Mouse (Mus musculus): ENCODE measurements around the gene Tgm4. TPM values are rescaled to one million over a fixed set of nuclear protein-coding genes. Genes with fewer than 3 reads are reported as not detected.

Tgm4 gene
- polyA plus RNA-seq, 1 experiment from 2014 or later, result 0.28 TPM

GRCm38 (mm10) chr9:123060172-123060571 lies 25.6 kb downstream of the Tgm4 start:
- Histone ChIP-seq H3K36me3 (no peaks in the 10 kb centered on the region), H3K9ac (no peak overlapping the region), H3K4me2 (replicated peaks) (no peak overlapping the region), H3K27ac (no peak overlapping the region), H3K27me3 (no peaks in the 10 kb centered on the region), H3K4me1 (no peaks in the 10 kb centered on the region), H3K9me3 (no peaks in the 10 kb centered on the region), H3K4me3 (no peak overlapping the region)
- ATAC-seq (ENCODE audit: insufficient number of reproducible peaks, insufficient read depth, low FRiP score, low TSS enrichment), result no peak
- WGBS, result 78% methylated on average over 3 of the region's 3 CpGs

- H3K36me3 ChIP-seq, result peaks cover 70% of the 10 kb centered on the region
- no peak for ATAC-seq (ENCODE audit: insufficient number of reproducible peaks, insufficient read depth, low FRiP score, low TSS enrichment)
- H3K27ac ChIP-seq, result no peak overlapping the region
- no peak overlapping the region for H3K4me2 ChIP-seq (replicated peaks)
- WGBS, result 89% methylated on average over 5 of the region's 5 CpGs
- no peaks in the 10 kb centered on the region for H3K27me3 ChIP-seq
- no peak overlapping the region for H3K4me3 ChIP-seq
- no peak overlapping the region for H3K9ac ChIP-seq
- no peaks in the 10 kb centered on the region for H3K4me1 ChIP-seq
- H3K9me3 ChIP-seq, result no peaks in the 10 kb centered on the region
Observed at GRCm38 (mm10) chr9:123079149-123079548, 44.6 kb downstream of the Tgm4 start.

GRCm38 (mm10) chr9:123080355-123080754 lies 45.8 kb downstream of the Tgm4 start:
- Histone ChIP-seq H3K36me3 (peaks cover 77% of the 10 kb centered on the region), H3K4me3 (no peak overlapping the region), H3K4me2 (replicated peaks) (no peak overlapping the region), H3K9me3 (no peaks in the 10 kb centered on the region), H3K27me3 (no peaks in the 10 kb centered on the region), H3K27ac (no peak overlapping the region), H3K9ac (no peak overlapping the region), H3K4me1 (no peaks in the 10 kb centered on the region)
- no peak for ATAC-seq (ENCODE audit: insufficient number of reproducible peaks, insufficient read depth, low FRiP score, low TSS enrichment)
- WGBS, result 85% methylated on average over 7 of the region's 7 CpGs

GRCm38 (mm10) chr9:123080796-123081195 lies 46.3 kb downstream of the Tgm4 start:
- peaks cover 77% of the 10 kb centered on the region for H3K36me3 ChIP-seq
- no peak overlapping the region for H3K27ac ChIP-seq
- no peak overlapping the region for H3K9ac ChIP-seq
- H3K4me3 ChIP-seq, result no peak overlapping the region
- H3K9me3 ChIP-seq, result no peaks in the 10 kb centered on the region
- ATAC-seq (ENCODE audit: insufficient number of reproducible peaks, insufficient read depth, low FRiP score, low TSS enrichment), result no peak
- no peaks in the 10 kb centered on the region for H3K27me3 ChIP-seq
- no peak overlapping the region for H3K4me2 ChIP-seq (replicated peaks)
- no peaks in the 10 kb centered on the region for H3K4me1 ChIP-seq
- WGBS, result 76% methylated on average over 1 of the region's 1 CpGs

GRCm38 (mm10) chr9:123085373-123085772 lies 50.8 kb downstream of the Tgm4 start:
- Histone ChIP-seq H3K4me1 (no peaks in the 10 kb centered on the region), H3K36me3 (peaks cover 83% of the 10 kb centered on the region), H3K4me3 (no peak overlapping the region), H3K9me3 (no peaks in the 10 kb centered on the region), H3K27ac (no peak overlapping the region), H3K9ac (no peak overlapping the region), H3K27me3 (no peaks in the 10 kb centered on the region), H3K4me2 (replicated peaks) (no peak overlapping the region)
- ATAC-seq (ENCODE audit: insufficient number of reproducible peaks, insufficient read depth, low FRiP score, low TSS enrichment), result no peak
- 83% methylated on average over 1 of the region's 1 CpGs for WGBS

- no peaks in the 10 kb centered on the region for H3K9me3 ChIP-seq
- no peak for ATAC-seq (ENCODE audit: insufficient number of reproducible peaks, insufficient read depth, low FRiP score, low TSS enrichment)
- no peak overlapping the region for H3K9ac ChIP-seq
- H3K4me2 ChIP-seq (replicated peaks), result no peak overlapping the region
- no peak overlapping the region for H3K27ac ChIP-seq
- no peaks in the 10 kb centered on the region for H3K4me1 ChIP-seq
- 85% methylated on average over 3 of the region's 3 CpGs for WGBS
- no peak overlapping the region for H3K4me3 ChIP-seq
- H3K27me3 ChIP-seq, result no peaks in the 10 kb centered on the region
- H3K36me3 ChIP-seq, result peaks cover 72% of the 10 kb centered on the region
Observed at GRCm38 (mm10) chr9:123087558-123087957, 53.0 kb downstream of the Tgm4 start.

GRCm38 (mm10) chr9:123090844-123091243 lies 56.3 kb downstream of the Tgm4 start:
- Histone ChIP-seq H3K9ac (no peak overlapping the region), H3K27me3 (no peaks in the 10 kb centered on the region), H3K4me2 (replicated peaks) (no peak overlapping the region), H3K4me1 (no peaks in the 10 kb centered on the region), H3K9me3 (no peaks in the 10 kb centered on the region), H3K36me3 (peaks cover 62% of the 10 kb centered on the region), H3K27ac (no peak overlapping the region), H3K4me3 (no peak overlapping the region)
- no peak for ATAC-seq (ENCODE audit: insufficient number of reproducible peaks, insufficient read depth, low FRiP score, low TSS enrichment)
- 91% methylated on average over 4 of the region's 4 CpGs for WGBS

- Histone ChIP-seq H3K4me2 (replicated peaks) (no peak overlapping the region), H3K27ac (no peak overlapping the region), H3K9me3 (no peaks in the 10 kb centered on the region), H3K9ac (no peak overlapping the region), H3K4me1 (no peaks in the 10 kb centered on the region), H3K4me3 (no peak overlapping the region), H3K36me3 (peaks cover 52% of the 10 kb centered on the region), H3K27me3 (no peaks in the 10 kb centered on the region)
- ATAC-seq (ENCODE audit: insufficient number of reproducible peaks, insufficient read depth, low FRiP score, low TSS enrichment), result no peak
- WGBS, result 92% methylated on average over 16 of the region's 16 CpGs
Observed at GRCm38 (mm10) chr9:123099631-123100455, 65.3 kb downstream of the Tgm4 start.

GRCm38 (mm10) chr9:123103425-123103824 lies 68.9 kb downstream of the Tgm4 start:
- Histone ChIP-seq H3K4me3 (no peak overlapping the region), H3K4me1 (no peaks in the 10 kb centered on the region), H3K36me3 (peaks cover 35% of the 10 kb centered on the region), H3K9me3 (no peaks in the 10 kb centered on the region), H3K27me3 (no peaks in the 10 kb centered on the region), H3K27ac (no peak overlapping the region), H3K9ac (no peak overlapping the region), H3K4me2 (replicated peaks) (no peak overlapping the region)
- no peak for ATAC-seq (ENCODE audit: insufficient number of reproducible peaks, insufficient read depth, low FRiP score, low TSS enrichment)

- Histone ChIP-seq H3K4me3 (no peak overlapping the region), H3K27ac (no peak overlapping the region), H3K36me3 (peaks cover 29% of the 10 kb centered on the region), H3K9me3 (no peaks in the 10 kb centered on the region), H3K4me1 (no peaks in the 10 kb centered on the region), H3K9ac (no peak overlapping the region), H3K4me2 (replicated peaks) (no peak overlapping the region), H3K27me3 (no peaks in the 10 kb centered on the region)
- ATAC-seq (ENCODE audit: insufficient number of reproducible peaks, insufficient read depth, low FRiP score, low TSS enrichment), result no peak
Observed at GRCm38 (mm10) chr9:123104362-123104761, 69.8 kb downstream of the Tgm4 start.

- Histone ChIP-seq H3K9me3 (no peaks in the 10 kb centered on the region), H3K4me1 (peaks cover 10% of the 10 kb centered on the region), H3K27ac (no peak overlapping the region), H3K4me3 (no peak overlapping the region), H3K36me3 (peaks cover 14% of the 10 kb centered on the region; the same call in 1 of the 2 replicates), H3K9ac (no peak overlapping the region), H3K27me3 (no peaks in the 10 kb centered on the region), H3K4me2 (replicated peaks) (no peak overlapping the region)
- no peak for ATAC-seq (ENCODE audit: insufficient number of reproducible peaks, insufficient read depth, low FRiP score, low TSS enrichment)
- 88% methylated on average over 4 of the region's 4 CpGs for WGBS
Observed at GRCm38 (mm10) chr9:123107186-123107585, 72.7 kb downstream of the Tgm4 start.

- Histone ChIP-seq H3K4me1 (peaks cover 19% of the 10 kb centered on the region), H3K27me3 (no peaks in the 10 kb centered on the region), H3K9me3 (no peaks in the 10 kb centered on the region), H3K36me3 (peaks cover 14% of the 10 kb centered on the region; the same call in 1 of the 2 replicates), H3K4me3 (no peak overlapping the region), H3K27ac (no peak overlapping the region), H3K4me2 (replicated peaks) (no peak overlapping the region), H3K9ac (no peak overlapping the region)
- ATAC-seq (ENCODE audit: insufficient number of reproducible peaks, insufficient read depth, low FRiP score, low TSS enrichment), result no peak
- 90% methylated on average over 7 of the region's 7 CpGs for WGBS
Observed at GRCm38 (mm10) chr9:123109188-123109587, 74.7 kb downstream of the Tgm4 start.
